Mouse (Mus musculus) left cerebral cortex, postnatal 10 days (tissue): ENCODE results near the gene Stk10. TPM values are rescaled to one million over a fixed set of nuclear protein-coding genes. Genes with fewer than 3 reads are reported as not detected.

Experiments used
- DNase-seq, 2 experiments: peaks; one replicate each; pipeline ENCODE4 v3.0.0; 2021 to 2022; ENCODE audit warnings: low spot score in 2 of 2, mixed read lengths in 1 of 2; ENCODE audit errors: extremely low spot score in 1 of 2
- intact Hi-C: fragments of 180-260 bp; cut with DNase I; formaldehyde crosslinking; loops from one replicate; pipeline ENCODE4 v1.15.1; 2025
- total RNA-seq, 2 experiments: library from RNA; stranded (reverse); gene quantifications; 2 replicates each; pipeline ENCODE4 v1.2.3; 2021

Gene Stk10
- total RNA-seq, 2 experiments from 2014 or later = 6.4 to 7.5 TPM

DNA sequence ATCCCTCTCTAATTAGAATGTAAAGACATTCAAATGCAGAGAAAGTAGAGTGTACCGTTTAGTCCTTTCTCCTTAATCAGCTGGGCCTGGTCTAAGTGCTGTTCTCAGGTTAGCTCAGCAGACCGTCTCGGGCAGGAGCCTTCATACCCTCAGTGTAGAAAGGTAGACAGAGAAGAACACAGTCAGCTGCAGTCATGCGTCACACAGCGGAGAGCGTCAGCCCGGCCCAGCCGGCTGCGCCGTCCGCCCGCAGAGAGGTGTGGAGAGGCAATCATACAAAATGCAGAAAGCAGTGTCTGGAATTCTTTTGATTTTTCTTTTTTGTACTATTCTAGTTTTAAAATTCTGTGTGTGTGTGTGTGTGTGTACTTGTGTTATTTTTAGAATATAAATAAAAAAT is 12.5 kb downstream of the Stk10 start:
- DNase-seq = no peak
- intact Hi-C loops = no loop called here

DNA sequence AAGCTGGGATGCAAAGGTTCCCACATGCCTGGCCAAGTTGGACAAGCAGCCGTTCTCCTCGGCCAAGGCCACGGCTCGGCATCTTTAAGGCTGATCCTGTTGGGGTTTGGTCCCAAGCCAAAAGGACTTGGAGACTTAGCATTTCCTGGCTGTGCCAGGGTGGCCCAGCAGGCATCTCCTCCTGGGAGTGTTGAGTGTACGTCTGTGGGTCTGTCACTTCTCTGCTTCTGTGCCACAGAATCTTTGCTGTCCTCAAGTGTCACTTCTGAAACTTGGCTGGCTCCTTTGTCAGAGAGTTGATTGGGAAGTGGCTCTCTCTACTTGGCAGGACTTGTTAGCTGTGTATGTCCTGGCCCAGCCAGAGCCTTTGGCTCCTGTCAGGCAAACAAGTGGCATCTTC is 13.4 kb downstream of the Stk10 start:
- intact Hi-C loops = no loop called here
- DNase-seq = no peak

GRCm38 (mm10) chr11:32547391-32547947 is 14.4 kb downstream of the Stk10 start:
- DNase-seq = no peak
- intact Hi-C loops = no loop called here

DNA sequence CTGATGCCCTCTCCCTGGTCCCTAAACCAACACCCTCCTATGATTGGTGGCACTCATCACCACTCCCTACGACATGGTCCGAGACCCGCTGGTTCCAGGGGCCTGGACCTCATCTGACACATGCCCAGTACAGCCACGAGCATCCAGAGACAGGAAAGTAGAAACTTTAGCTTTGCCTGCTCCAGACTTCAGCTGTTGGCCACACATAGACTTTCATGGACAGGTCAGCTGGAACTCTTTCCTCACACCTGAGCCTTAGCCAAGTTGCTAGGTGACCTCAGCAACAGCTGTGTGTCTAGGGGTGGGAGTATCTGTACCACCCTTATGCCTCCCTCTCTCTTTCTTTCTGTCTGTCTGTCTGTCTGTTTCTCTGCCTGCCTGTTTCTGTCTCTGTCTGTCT is 15.1 kb downstream of the Stk10 start:
- intact Hi-C loops = no loop called here
- no peak for DNase-seq

DNA sequence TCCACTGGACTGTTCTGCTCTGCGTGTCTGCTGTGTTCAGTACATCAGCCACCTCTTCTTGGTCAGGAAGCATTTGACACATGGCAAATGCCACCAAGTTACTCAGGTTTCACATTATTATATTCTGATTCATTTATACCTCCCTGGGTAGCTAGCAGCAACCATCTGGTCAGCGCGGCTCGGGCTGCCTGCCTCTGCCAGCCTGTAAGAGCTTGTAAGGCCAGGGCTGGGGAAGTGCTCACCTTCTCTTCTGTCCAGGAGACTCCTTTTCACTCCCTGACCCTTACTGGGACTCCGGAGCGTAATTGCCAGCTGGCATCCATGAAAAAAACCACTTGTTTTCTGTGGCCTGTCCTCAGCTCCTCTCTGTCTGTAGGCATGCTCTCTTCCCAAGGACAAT is 16.1 kb downstream of the Stk10 start:
- DNase-seq = no peak
- intact Hi-C loops = no loop called here

DNA sequence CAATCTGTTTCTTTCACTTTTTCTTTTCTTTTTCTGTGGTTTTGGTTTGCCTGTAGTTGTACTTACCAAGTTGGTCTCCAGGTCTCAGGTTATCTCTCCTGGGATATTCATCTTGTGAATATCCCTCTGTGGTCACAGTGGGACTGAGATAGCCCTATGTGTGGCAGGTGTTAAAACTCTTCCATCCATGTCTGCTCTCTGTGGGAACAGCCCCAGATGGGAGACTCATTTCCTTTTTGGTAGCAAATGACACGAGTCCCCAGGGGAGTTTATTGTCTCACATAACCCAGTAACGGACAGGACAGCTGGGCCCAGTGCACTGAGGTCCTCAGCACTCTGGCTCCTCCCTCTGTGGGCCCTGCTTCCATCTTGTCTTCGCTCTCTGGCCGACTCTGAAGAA is 17.0 kb downstream of the Stk10 start:
- DNase-seq = no peak
- intact Hi-C loops = no loop called here

GRCm38 (mm10) chr11:32551056-32551455 is 18.0 kb downstream of the Stk10 start:
- intact Hi-C loops = no loop called here
- no peak for DNase-seq

- DNase-seq = no peak
- intact Hi-C loops = no loop called here
These were observed 18.6 kb downstream of the Stk10 start for GRCm38 (mm10) chr11:32551579-32552297.

- DNase-seq = no peak
- intact Hi-C loops = no loop called here
These were observed 19.4 kb downstream of the Stk10 start for GRCm38 (mm10) chr11:32552401-32553090.

DNA sequence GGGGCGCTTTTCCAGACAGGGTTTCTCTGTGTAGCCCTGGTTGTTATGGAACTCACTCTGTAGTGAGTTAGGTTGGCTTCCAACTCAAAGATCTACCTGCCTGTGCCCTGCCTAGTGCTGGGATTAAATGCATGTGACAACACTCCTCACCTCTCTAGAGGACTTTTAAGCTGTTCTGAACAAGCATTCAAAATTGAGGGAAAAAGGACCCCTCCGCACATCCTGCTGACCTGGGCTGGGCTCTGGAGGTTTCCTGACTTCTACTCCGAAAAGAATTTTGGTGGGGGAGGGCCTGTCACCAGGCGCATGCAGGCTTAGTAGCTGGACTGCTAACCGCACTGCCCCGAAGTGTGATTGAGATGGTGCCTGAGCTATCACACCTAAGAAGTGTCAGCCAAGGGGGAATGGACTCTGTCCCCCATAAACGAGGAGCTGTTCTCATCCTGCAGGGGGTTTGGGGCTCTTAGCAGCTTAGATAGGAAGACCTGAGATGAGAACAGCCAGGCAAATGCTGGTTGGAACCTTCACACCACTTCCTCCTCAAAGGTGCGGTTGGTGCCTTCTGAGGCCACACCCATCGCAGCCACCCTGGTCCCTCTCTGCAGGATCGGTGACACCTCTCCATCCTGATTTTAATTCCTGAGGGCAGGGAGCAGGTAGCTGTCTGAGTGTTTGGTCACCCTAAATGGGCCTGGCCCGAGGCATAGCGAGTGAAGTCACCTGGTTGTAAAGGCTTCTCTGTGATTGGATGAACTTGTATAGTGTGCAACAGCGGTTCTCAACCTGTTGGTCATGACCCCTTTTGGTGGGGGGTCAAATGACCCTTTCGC is 20.4 kb downstream of the Stk10 start:
- no peak for DNase-seq
- intact Hi-C loops = no loop called here

DNA sequence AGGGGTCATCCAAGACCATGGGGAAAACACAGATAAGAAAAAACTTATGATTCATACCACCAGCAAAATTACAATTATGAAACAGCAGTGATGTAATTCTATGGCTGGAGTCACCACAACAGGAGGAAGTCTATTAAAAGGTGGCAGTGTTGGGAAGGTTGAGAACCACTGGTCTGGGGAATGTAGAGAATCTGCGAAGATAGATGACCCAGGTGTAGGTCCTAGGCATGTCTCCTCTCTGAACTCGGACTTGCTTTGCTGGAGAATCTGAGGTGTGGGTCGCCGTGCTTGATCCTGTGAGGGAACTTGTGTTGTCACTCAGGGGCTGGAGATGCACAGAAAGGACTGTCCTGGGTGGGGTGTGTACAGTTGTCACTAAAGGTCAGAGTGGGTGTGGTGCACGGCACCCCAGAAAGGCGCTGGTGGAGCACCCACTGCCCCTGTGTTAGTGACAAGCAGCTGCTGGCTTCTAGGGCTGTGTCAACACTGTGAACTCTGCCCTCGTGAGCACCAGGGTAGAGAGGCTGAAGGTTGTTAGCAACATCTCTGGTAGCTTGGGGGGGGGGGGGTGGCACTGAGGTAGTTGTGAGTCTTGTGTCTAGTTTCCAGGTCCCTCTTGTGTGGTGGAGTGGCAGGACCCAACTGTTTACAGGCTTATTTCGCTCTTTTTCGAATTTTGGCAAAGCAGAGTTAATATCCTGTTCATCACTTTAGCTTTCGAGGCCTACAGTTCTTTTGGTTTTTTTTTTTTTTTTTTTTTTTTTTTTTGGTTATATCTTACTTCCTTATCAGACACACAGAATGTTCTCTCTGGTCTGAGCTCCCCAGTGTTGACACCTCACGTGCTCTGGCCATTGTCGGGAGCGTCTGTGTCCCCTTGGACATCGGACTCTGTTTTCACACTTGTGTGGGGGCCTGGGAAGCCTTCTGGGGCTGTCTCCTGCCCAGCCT is 21.3 kb downstream of the Stk10 start:
- DNase-seq = no peak
- intact Hi-C loops = no loop called here

GRCm38 (mm10) chr11:32555103-32555689 is 22.1 kb downstream of the Stk10 start:
- intact Hi-C loops = no loop called here
- DNase-seq = no peak

- intact Hi-C loops = no loop called here
- no peak for DNase-seq
These were observed 23.4 kb downstream of the Stk10 start for GRCm38 (mm10) chr11:32556333-32556990.

DNA sequence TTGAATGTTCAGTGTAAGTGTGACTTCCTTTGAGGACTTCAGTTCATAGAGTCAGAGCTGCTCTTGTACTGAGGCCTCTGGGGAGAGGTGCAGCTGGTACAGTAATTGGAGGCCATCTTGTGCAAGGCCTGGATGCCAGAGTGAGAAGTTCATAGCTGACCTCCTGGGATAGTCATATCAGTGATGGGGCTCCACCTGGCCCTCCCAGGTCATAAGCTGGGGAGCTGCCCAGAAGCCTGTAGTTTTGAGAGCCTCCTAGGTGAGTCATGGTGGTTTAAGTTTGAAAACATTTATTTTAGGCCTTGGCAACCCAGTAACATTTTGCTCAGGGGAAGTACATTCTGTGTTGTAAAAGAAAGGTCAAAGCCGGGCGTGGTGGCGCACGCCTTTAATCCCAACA is 24.9 kb downstream of the Stk10 start:
- intact Hi-C loops = no loop called here
- DNase-seq = no peak

DNA sequence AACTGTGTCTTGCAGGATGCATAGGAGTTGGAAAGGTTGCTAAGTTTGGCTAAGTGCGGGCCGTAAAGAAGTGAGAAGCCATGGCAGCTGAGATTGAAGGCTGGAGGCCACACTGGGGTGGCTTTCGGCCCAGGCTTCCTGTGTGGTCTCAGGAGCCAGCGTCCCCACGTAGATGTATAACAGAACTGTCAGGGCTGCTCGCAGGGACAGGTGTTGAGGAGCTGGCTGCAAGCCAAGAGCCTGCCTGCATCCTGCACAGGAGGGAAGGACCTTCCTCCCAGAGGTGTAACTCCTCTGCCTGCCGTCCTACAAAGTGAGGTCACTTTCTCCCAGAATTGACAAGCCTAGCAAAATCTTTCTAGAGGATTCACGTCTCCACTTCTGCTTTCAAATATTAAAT is 25.6 kb downstream of the Stk10 start:
- DNase-seq = no peak
- intact Hi-C loops = no loop called here

- no peak for DNase-seq
- intact Hi-C loops = no loop called here
These were observed 27.1 kb downstream of the Stk10 start for GRCm38 (mm10) chr11:32560015-32560770.
